Comparison of ENCODE assay signal across 7 mouse cellular contexts in the genomic region with DNA sequence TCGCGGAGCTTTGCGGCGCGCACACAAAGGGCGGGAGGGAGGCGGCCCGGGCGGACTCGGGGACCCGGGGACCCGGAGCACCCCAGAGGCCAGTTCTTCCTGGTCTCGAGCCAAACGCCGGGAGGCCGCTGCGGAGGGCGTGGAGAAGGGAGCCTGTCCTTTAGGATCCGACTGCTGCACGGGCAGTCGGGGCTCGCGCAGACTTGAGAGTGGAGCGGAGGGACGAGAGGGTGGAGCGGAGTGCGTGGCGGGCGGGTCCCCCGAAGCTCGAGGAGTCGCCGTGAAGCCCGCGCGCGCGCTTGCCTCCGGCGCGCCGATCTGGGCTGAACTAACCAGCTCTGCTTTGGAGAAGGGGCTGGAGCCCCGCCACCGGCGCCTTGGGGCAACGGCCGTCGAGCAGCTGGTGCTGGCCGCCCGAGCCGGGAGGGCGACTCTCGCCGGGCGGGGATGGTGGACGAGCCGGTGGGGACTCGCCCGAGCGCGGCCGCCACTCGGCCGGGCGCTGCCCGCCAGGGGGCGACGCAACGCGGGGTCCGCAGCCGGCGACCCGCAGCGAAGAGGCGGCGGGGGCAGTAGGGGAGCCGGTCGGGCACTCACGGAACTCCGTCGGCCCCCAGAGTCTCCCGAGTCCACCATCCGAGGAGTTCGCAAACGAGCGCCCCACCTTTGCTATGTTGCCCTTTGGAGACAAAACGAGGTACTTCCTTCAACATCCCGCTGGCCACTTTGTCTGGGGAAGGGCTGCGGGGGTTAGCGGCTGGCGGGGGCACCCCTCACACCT. TPM values are rescaled to one million over a fixed set of nuclear protein-coding genes. Genes with fewer than 3 reads are reported as not detected.
DNase-seq lines count a peak whose midpoint lies in the region; ATAC-seq and TF ChIP-seq lines count a peak whose summit lies in the region.

No protein-coding gene starts in this region.

- peak; percentile 81 for ATAC-seq in embryonic facial prominence, embryonic 11.5 days (replicated peaks; ENCODE audit: insufficient number of reproducible peaks, low FRiP score, low TSS enrichment, low read depth)
- peak; percentile 82 for ATAC-seq in midbrain, embryonic 16.5 days

- H3K4me3 ChIP-seq in embryonic facial prominence, embryonic 11.5 days (ENCODE audit: low read depth, low read length), result peak overlapping the region; percentile 49
- H3K4me3 ChIP-seq in kidney, adult 2 months (ENCODE audit: insufficient read depth, low read depth, low read length), result peak overlapping the region; percentile 61
- H3K4me3 ChIP-seq in midbrain, embryonic 16.5 days (ENCODE audit: low read depth, low read length), result peak overlapping the region; percentile 83

- peak overlapping the region; percentile 79 for H3K4me2 ChIP-seq in embryonic facial prominence, embryonic 11.5 days (ENCODE audit: low read depth, low read length)
- peak overlapping the region; percentile 84 for H3K4me2 ChIP-seq in midbrain, embryonic 16.5 days (ENCODE audit: low read length)

- H3K9ac ChIP-seq in embryonic facial prominence, embryonic 11.5 days (replicated peaks; ENCODE audit: low read length), result peak overlapping the region; percentile 90
- H3K9ac ChIP-seq in midbrain, embryonic 16.5 days (ENCODE audit: low read depth, low read length), result peak overlapping the region; percentile 85

- H3K27me3 ChIP-seq in embryonic facial prominence, embryonic 11.5 days (ENCODE audit: control insufficient read depth, insufficient read depth, low read length), result no peaks in the 10 kb centered on the region
- no peaks in the 10 kb centered on the region for H3K27me3 ChIP-seq in kidney, adult 2 months (replicated peaks; ENCODE audit: control insufficient read depth, insufficient read depth, low read length)
- H3K27me3 ChIP-seq in midbrain, embryonic 16.5 days (ENCODE audit: control insufficient read depth, insufficient read depth, low read depth, low read length), result no peaks in the 10 kb centered on the region

- no peak for TF ChIP-seq POLR2A in kidney, adult 2 months (IDR thresholded peaks at IDR 0.05; ENCODE audit: low read depth, low read length)

- H3K36me3 ChIP-seq in embryonic facial prominence, embryonic 11.5 days (replicated peaks; ENCODE audit: control insufficient read depth, insufficient read depth, low read depth, low read length), result no peaks in the 10 kb centered on the region
- H3K36me3 ChIP-seq in kidney, adult 2 months (ENCODE audit: control insufficient read depth, insufficient read depth, low read length), result no peaks in the 10 kb centered on the region
- no peaks in the 10 kb centered on the region for H3K36me3 ChIP-seq in midbrain, embryonic 16.5 days (ENCODE audit: control insufficient read depth, insufficient read depth, low read length)

- 0% methylated on average over 83 of the region's 92 CpGs for WGBS in embryonic facial prominence, embryonic 11.5 days
- 2% methylated on average over 91 of the region's 92 CpGs for WGBS in kidney, adult 2 months
- under 1% methylated on average over 85 of the region's 92 CpGs for WGBS in midbrain, embryonic 16.5 days

- H3K4me1 ChIP-seq in embryonic facial prominence, embryonic 11.5 days (ENCODE audit: control insufficient read depth, insufficient read depth, low read length), result no peaks in the 10 kb centered on the region
- no peaks in the 10 kb centered on the region for H3K4me1 ChIP-seq in kidney, adult 2 months (ENCODE audit: control insufficient read depth, insufficient read depth, low read length)
- H3K4me1 ChIP-seq in midbrain, embryonic 16.5 days (ENCODE audit: control insufficient read depth, insufficient read depth, low read length), result peaks cover 16% of the 10 kb centered on the region

- TF ChIP-seq CTCF in kidney, adult 2 months (conservative IDR thresholded peaks at IDR 0.05; ENCODE audit: insufficient read depth, insufficient read length, low read depth, low read length), result peak; percentile 29

- no peaks in the 10 kb centered on the region for H3K9me3 ChIP-seq in embryonic facial prominence, embryonic 11.5 days (replicated peaks; ENCODE audit: control insufficient read depth, low read length)
- no peaks in the 10 kb centered on the region for H3K9me3 ChIP-seq in midbrain, embryonic 16.5 days (replicated peaks; ENCODE audit: control insufficient read depth, low read length, poor library complexity, severe bottlenecking)

- peak overlapping the region; percentile 78 for H3K27ac ChIP-seq in embryonic facial prominence, embryonic 11.5 days (replicated peaks; ENCODE audit: low read depth, low read length)
- peak overlapping the region; percentile 10; the same call in 1 of the 2 replicates for H3K27ac ChIP-seq in kidney, adult 2 months (ENCODE audit: insufficient read depth, low read depth, low read length)
- H3K27ac ChIP-seq in midbrain, embryonic 16.5 days (ENCODE audit: low read length), result peak overlapping the region; percentile 77

- peak; percentile 55 to 72 for DNase-seq in adrenal gland, postnatal 4 days (ENCODE audit: low spot score in 2 of 2)
- peak; percentile 77 for DNase-seq in embryonic facial prominence, embryonic 11.5 days (ENCODE audit: low spot score)
- peak; percentile 54 for DNase-seq in heart, adult 8-10 months (ENCODE audit: low spot score)
- peak; percentile 74 for DNase-seq in kidney, adult 2 months
- peak; percentile 50 for DNase-seq in liver
- peak; percentile 43 to 55 for DNase-seq in spleen, postnatal 10 days (ENCODE audit: low spot score in 2 of 2)

RNA-seq across cellular contexts. Expression of a gene that starts 1.4 kb away (rescaled TPM):
- 10 to 100 TPM; 30.7 to 31.2 TPM for total RNA-seq in adrenal gland, postnatal 4 days (2021)
- polyA plus RNA-seq in embryonic facial prominence, embryonic 11.5 days (2014; fragmentation: Nextera tagmentation; extraction: Ambion mirVana), result 4.6 and 4.8 TPM in 2 replicates
- 1 to 10 TPM; 2.9 to 4.4 (median 3.6) TPM for total RNA-seq in heart, adult 8-10 months (2022)
- polyA plus RNA-seq in kidney, adult 2 months (2012; rRNA removed), result 1.3 and 1.4 TPM in 2 replicates
- polyA plus RNA-seq in midbrain, embryonic 16.5 days (2015; fragmentation: Nextera tagmentation; extraction: Ambion mirVana), result 1.6 and 1.7 TPM in 2 replicates

Comparison
In these comparisons a context has a peak if more than half of its experiments do, and no peak if none do; other contexts are left out.
1. Peak in every context shown above with its lines: DNase-seq, ATAC-seq, H3K4me3 ChIP-seq and H3K27ac ChIP-seq.
2. H3K27ac ChIP-seq: peak in every context shown above with its lines; median percentile 78 in embryonic facial prominence, embryonic 11.5 days; 77 in midbrain, embryonic 16.5 days; 10 in kidney, adult 2 months.